Mouse (Mus musculus) CH12.LX (cell line): ENCODE data around the gene Kctd10. TPM values are rescaled to one million over a fixed set of nuclear protein-coding genes. Genes with fewer than 3 reads are reported as not detected.

Experiments used
- DNase-seq: peaks from one replicate; pipeline ENCODE4 v3.0.0-alpha.2; 2013; ENCODE audit errors: extremely low read depth
- H3K27ac ChIP-seq: 2 replicates; pipeline ENCODE4 v1.5.1; 2012; ENCODE audit warnings: low read depth, mild to moderate bottlenecking, control low read depth, moderate library complexity; ENCODE audit not compliant: insufficient read depth
- H3K27me3 ChIP-seq: replicated peaks from 2 replicates; pipeline ENCODE3; 2012; ENCODE audit warnings: inconsistent platforms
- H3K36me3 ChIP-seq, 2 experiments: replicated peaks in 1 of 2; 2 replicates each; pipeline versions ENCODE3 to v1.6.1; 2012; ENCODE audit warnings: inconsistent platforms in 1 of 2, low read length in 1 of 2, mild to moderate bottlenecking in 1 of 2, mixed read lengths in 1 of 2, moderate library complexity in 1 of 2; ENCODE audit not compliant: control insufficient read depth in 1 of 2, insufficient read depth in 1 of 2
- H3K4me1 ChIP-seq, 2 experiments: 2 replicates each; pipeline ENCODE4 v1.6.1; 2012; ENCODE audit warnings: inconsistent platforms in 1 of 2, moderate library complexity in 1 of 2; ENCODE audit not compliant: insufficient read depth in 2 of 2, control insufficient read depth in 1 of 2
- H3K4me2 ChIP-seq: 2 replicates; pipeline ENCODE4 v1.6.1; 2012; ENCODE audit warnings: low read depth, mild to moderate bottlenecking, control low read depth; ENCODE audit not compliant: poor library complexity, insufficient read depth, severe bottlenecking
- H3K4me3 ChIP-seq, 3 experiments: fragments of 150-350 bp in 1 of 3; sonication (generic) in 1 of 3; replicated peaks in 1 of 3; 2 replicates each; pipeline versions ENCODE3 to v1.5.1; 2011 to 2012; ENCODE audit warnings: low read depth in 2 of 3, low read length in 2 of 3, mild to moderate bottlenecking in 2 of 3, moderate library complexity in 2 of 3, control low read depth in 1 of 3, improper control_type of control experiment in 1 of 3, inconsistent platforms in 1 of 3, mixed read lengths in 1 of 3; ENCODE audit not compliant: poor library complexity in 1 of 3
- H3K79me2 ChIP-seq: replicated peaks from 2 replicates; pipeline ENCODE4 v1.6.1; 2012; ENCODE audit warnings: mild to moderate bottlenecking, moderate library complexity; ENCODE audit not compliant: control insufficient read depth, poor library complexity, insufficient read depth, severe bottlenecking; ENCODE audit errors: extremely low read depth
- H3K9ac ChIP-seq: 2 replicates; pipeline ENCODE4 v1.6.1; 2012; ENCODE audit warnings: low read depth, mild to moderate bottlenecking, control low read depth, moderate library complexity; ENCODE audit not compliant: insufficient read depth
- H3K9me3 ChIP-seq: replicated peaks from 2 replicates; pipeline ENCODE3; 2012; ENCODE audit warnings: low read length, inconsistent platforms, mixed read lengths
- CHD1 ChIP-seq: IDR thresholded peaks from 2 replicates; pipeline ENCODE4 v1.6.1; 2012; ENCODE audit warnings: low read depth, low read length, improper control_type of control experiment, inconsistent platforms
- CHD2 ChIP-seq: IDR thresholded peaks from 2 replicates; pipeline ENCODE4 v1.6.1; 2011; ENCODE audit warnings: low read length, improper control_type of control experiment
- E2F4 ChIP-seq: IDR thresholded peaks from 2 replicates; pipeline ENCODE4 v1.6.1; 2011; ENCODE audit warnings: low read depth, low read length, improper control_type of control experiment; ENCODE audit not compliant: insufficient replicate concordance
- ELF1 ChIP-seq: IDR thresholded peaks from 2 replicates; pipeline ENCODE4 v1.6.1; 2014; ENCODE audit warnings: low read depth, mild to moderate bottlenecking, inconsistent platforms, low read length, improper control_type of control experiment
- GABPA ChIP-seq: IDR thresholded peaks from 2 replicates; pipeline ENCODE4 v1.6.1; 2012; ENCODE audit warnings: low read depth, low read length, improper control_type of control experiment, inconsistent platforms; ENCODE audit not compliant: insufficient replicate concordance
- HCFC1 ChIP-seq: IDR thresholded peaks from 2 replicates; pipeline ENCODE4 v1.6.1; 2012; ENCODE audit warnings: low read depth, mild to moderate bottlenecking, inconsistent platforms, low read length, improper control_type of control experiment
- IRF4 ChIP-seq: IDR thresholded peaks from 2 replicates; pipeline ENCODE4 v1.6.1; 2014; ENCODE audit warnings: low read depth, mild to moderate bottlenecking, inconsistent platforms, low read length, improper control_type of control experiment
- JUN ChIP-seq: IDR thresholded peaks from 2 replicates; pipeline ENCODE4 v1.6.1; 2011; ENCODE audit warnings: low read depth, mild to moderate bottlenecking, low read length, improper control_type of control experiment, moderate library complexity; ENCODE audit not compliant: insufficient read depth
- JUND ChIP-seq: conservative IDR thresholded peaks from 2 replicates; pipeline ENCODE4 v1.6.1; 2011; ENCODE audit warnings: low read depth, low read length, improper control_type of control experiment
- MAZ ChIP-seq: IDR thresholded peaks from 2 replicates; pipeline ENCODE4 v1.6.1; 2012; ENCODE audit warnings: low read depth, mild to moderate bottlenecking, inconsistent platforms, low read length, improper control_type of control experiment, moderate library complexity
- MEF2A ChIP-seq: IDR thresholded peaks from 2 replicates; pipeline ENCODE4 v1.6.1; 2014; ENCODE audit warnings: low read depth, mild to moderate bottlenecking, inconsistent platforms, low read length, improper control_type of control experiment, borderline replicate concordance
- PAX5 ChIP-seq: IDR thresholded peaks from 2 replicates; pipeline ENCODE4 v1.6.1; 2012; ENCODE audit warnings: low read length, inconsistent platforms, mixed read lengths
- POLR2A ChIP-seq: IDR thresholded peaks from 2 replicates; pipeline ENCODE4 v1.6.1; 2011; ENCODE audit warnings: low read depth, mild to moderate bottlenecking, improper control_type of control experiment, low read length
- POLR2AphosphoS2 ChIP-seq: IDR thresholded peaks from 2 replicates; pipeline ENCODE4 v1.6.1; 2011; ENCODE audit warnings: low read depth, low read length, improper control_type of control experiment
- RCOR1 ChIP-seq: conservative IDR thresholded peaks from 2 replicates; pipeline ENCODE4 v1.6.1; 2012; ENCODE audit warnings: low read depth, mild to moderate bottlenecking, inconsistent platforms, low read length, improper control_type of control experiment
- TBP ChIP-seq: conservative IDR thresholded peaks from 2 replicates; pipeline ENCODE4 v1.6.1; 2011; ENCODE audit warnings: low read depth, low read length, improper control_type of control experiment
- TCF12 ChIP-seq: IDR thresholded peaks from 2 replicates; pipeline ENCODE4 v1.6.1; 2014; ENCODE audit warnings: low read depth, mild to moderate bottlenecking, inconsistent platforms, low read length, improper control_type of control experiment
- USF1 ChIP-seq: IDR thresholded peaks from 2 replicates; pipeline ENCODE4 v1.6.1; 2014; ENCODE audit warnings: low read depth, mild to moderate bottlenecking, inconsistent platforms, low read length, improper control_type of control experiment
- dilution Hi-C: fragments of 300-500 bp; cut with MboI; formaldehyde crosslinking; loops from 2 replicates; pipeline ENCODE4 v1.14.3; 2020; ENCODE audit warnings: low sequenced_read_pairs; ENCODE audit not compliant: extremely low pct_unique_long_range_greater_than_20kb, extremely low pct_ligation_motif_present
- in situ Hi-C: fragments of 300-500 bp; cut with MboI; formaldehyde crosslinking; loops from 3 replicates; pipeline ENCODE4 v1.14.3; 2019; ENCODE audit warnings: low sequenced_read_pairs, low pct_ligation_motif_present, low pct_unique_long_range_greater_than_20kb, mixed read lengths
- polyA plus RNA-seq: library from polyadenylated mRNA; unstranded; fragments of >175 nt; gene quantifications from 2 replicates; pipeline ENCODE4 v1.2.1, GENCODE M21; 2012; ENCODE audit warnings: low read depth; ENCODE audit not compliant: insufficient read length
- total RNA-seq, 2 experiments: library from RNA; depleted of rRNA; stranded (reverse); fragments of 300-350 nt in 1 of 2; fragments of >200 nt in 1 of 2; gene quantifications; 2 replicates each; pipeline ENCODE4 v1.2.3; 2012 to 2014

The Kctd10 gene
- total and polyA plus RNA-seq, 3 experiments = 37.5 to 39.5 (median 39.3) TPM

DNA sequence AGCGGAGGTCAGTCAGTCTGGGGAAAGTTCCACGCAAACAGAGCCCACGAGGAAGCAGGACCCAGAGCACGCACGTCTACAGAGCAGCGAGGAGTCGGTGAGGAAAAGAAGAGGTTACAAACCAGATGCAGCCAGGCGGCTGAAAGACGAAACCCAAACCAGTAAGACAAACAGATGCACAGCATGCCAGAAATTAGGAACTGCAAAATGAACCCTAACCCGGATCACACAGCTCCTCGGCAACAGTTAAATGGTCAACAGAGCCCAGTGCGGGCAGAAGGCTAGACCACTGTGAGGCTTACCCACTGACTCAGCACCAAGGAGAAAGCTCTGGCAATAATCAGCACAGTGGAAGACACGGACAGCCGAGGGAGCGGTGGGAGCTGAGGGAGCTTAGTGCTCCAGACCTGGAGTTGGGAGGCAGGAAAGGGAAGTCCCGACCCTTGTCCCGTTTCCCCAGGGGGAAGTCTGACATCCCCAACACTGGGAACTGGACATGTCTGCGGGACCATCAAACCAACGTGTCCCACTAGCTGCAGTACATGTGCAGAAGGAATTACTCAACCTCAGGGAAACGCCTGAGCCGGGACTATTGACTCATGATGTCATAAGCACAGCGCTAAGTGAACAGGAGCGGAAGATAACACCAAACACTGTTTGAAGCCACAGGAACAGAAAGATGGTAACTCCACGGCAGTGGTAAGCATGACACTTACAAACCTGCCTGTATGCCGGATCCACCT is 8.4 kb downstream of the Kctd10 start:
- Histone ChIP-seq H3K79me2 (no peaks in the 10 kb centered on the region; the same call in 1 of the 2 replicates), H3K4me3 (no peak overlapping the region), H3K36me3 (peaks cover 63 to 98% of the 10 kb centered on the region in 2 experiments), H3K9ac (no peak overlapping the region), H3K9me3 (no peaks in the 10 kb centered on the region), H3K27me3 (no peaks in the 10 kb centered on the region), H3K4me2 (no peak overlapping the region), H3K4me1 (no peaks in the 10 kb centered on the region; a peak in 1 of 4 replicates), H3K27ac (no peak overlapping the region)
- in situ Hi-C loops (no loop called here), dilution Hi-C loops (no loop called here)
- no peak for TF ChIP-seq RCOR1
- no peak for TF ChIP-seq JUN
- TF ChIP-seq HCFC1 = no peak
- TF ChIP-seq CHD1 = no peak
- no peak for TF ChIP-seq MAZ
- no peak for TF ChIP-seq TBP
- TF ChIP-seq POLR2A = no peak
- TF ChIP-seq MEF2A = no peak
- TF ChIP-seq POLR2AphosphoS2 = no peak
- no peak for TF ChIP-seq ELF1
- TF ChIP-seq GABPA = no peak
- no peak for TF ChIP-seq JUND
- no peak for TF ChIP-seq USF1
- DNase-seq = no peak

DNA sequence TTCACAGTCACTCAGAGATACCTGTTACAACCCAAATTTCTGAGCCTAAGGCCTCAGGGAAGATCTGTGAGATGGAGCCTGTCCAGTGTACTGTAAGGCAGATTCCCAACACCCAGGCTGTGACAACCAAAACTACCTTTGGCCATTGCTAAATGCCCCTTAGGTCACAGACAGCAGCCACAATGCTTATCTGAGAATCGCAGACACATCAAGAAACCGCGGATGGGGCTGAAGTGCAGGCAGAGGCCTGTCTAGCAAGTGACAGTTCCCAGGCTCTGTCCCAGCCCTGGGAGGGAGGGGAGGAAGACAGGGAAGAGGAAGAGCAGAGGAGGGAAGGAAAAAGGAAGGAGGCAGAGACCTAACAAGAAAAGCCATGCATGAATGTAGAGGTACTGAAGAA is 9.0 kb downstream of the Kctd10 start:
- Histone ChIP-seq H3K4me2 (no peak overlapping the region), H3K36me3 (peaks cover 68 to 100% of the 10 kb centered on the region in 2 experiments), H3K27me3 (no peaks in the 10 kb centered on the region), H3K9ac (no peak overlapping the region), H3K4me3 (no peak overlapping the region), H3K9me3 (no peaks in the 10 kb centered on the region), H3K27ac (no peak overlapping the region), H3K4me1 (no peaks in the 10 kb centered on the region; a peak in 1 of 4 replicates), H3K79me2 (no peaks in the 10 kb centered on the region; the same call in 1 of the 2 replicates)
- in situ Hi-C loops (no loop called here), dilution Hi-C loops (no loop called here)
- no peak for DNase-seq
- no peak for TF ChIP-seq POLR2A
- no peak for TF ChIP-seq CHD2
- TF ChIP-seq TCF12 = no peak
- no peak for TF ChIP-seq IRF4
- no peak for TF ChIP-seq PAX5
- no peak for TF ChIP-seq E2F4
